Mouse (Mus musculus) ES-E14 (cell line): ENCODE measurements at regions not wholly inside any gene's neighbourhood (a gene's known extent, or its start where the extent isn't known, plus 50 kb on each side); places are given as distances from the start of the nearest gene placed in this dataset.

Experiments used
- DNase-seq: peaks from one replicate; pipeline ENCODE4 v3.0.0-alpha.2; 2013; ENCODE audit warnings: low read depth, low spot score
- H3K27ac ChIP-seq: 2 replicates; pipeline ENCODE4 v1.5.1; 2012; ENCODE audit warnings: low read depth, mild to moderate bottlenecking, low read length, moderate library complexity, mixed read lengths; ENCODE audit not compliant: poor library complexity, insufficient read depth, severe bottlenecking
- H3K36me3 ChIP-seq: 2 replicates; pipeline ENCODE4 v1.6.1; 2012; ENCODE audit warnings: mild to moderate bottlenecking, low read length, moderate library complexity, mixed read lengths; ENCODE audit not compliant: control insufficient read depth, poor library complexity, insufficient read depth, severe bottlenecking
- H3K4me1 ChIP-seq, 2 experiments: fragments of 150-350 bp in 1 of 2; sonication (generic) in 1 of 2; 2 replicates each; pipeline ENCODE4 v1.6.1; 2012; ENCODE audit warnings: low read length in 2 of 2, mild to moderate bottlenecking in 1 of 2, mixed read lengths in 1 of 2; ENCODE audit not compliant: control insufficient read depth in 2 of 2, insufficient read depth in 2 of 2, poor library complexity in 1 of 2
- H3K4me3 ChIP-seq, 2 experiments: fragments of 150-350 bp in 1 of 2; sonication (generic) in 1 of 2; 2 replicates each; pipeline ENCODE4 v1.5.1; 2012; ENCODE audit warnings: low read length in 2 of 2, low read depth in 1 of 2, mild to moderate bottlenecking in 1 of 2, mixed read lengths in 1 of 2; ENCODE audit not compliant: insufficient read depth in 1 of 2, poor library complexity in 1 of 2, severe bottlenecking in 1 of 2
- H3K9ac ChIP-seq: 2 replicates; pipeline ENCODE4 v1.6.1; 2012; ENCODE audit warnings: low read depth, mild to moderate bottlenecking, low read length, mixed read lengths; ENCODE audit not compliant: poor library complexity, insufficient read depth, severe bottlenecking
- H3K9me3 ChIP-seq: fragments of 150-350 bp; sonication (generic); 2 replicates; pipeline ENCODE4 v1.6.1; 2012; ENCODE audit warnings: low read depth, mild to moderate bottlenecking, low read length; ENCODE audit not compliant: control insufficient read depth, insufficient read depth
- CHD2 ChIP-seq: IDR thresholded peaks from 2 replicates; pipeline ENCODE4 v1.6.1; 2014; ENCODE audit warnings: mild to moderate bottlenecking, low read depth, low read length, inconsistent platforms
- HCFC1 ChIP-seq: IDR thresholded peaks from 2 replicates; pipeline ENCODE4 v1.6.1; 2012; ENCODE audit warnings: low read length, inconsistent platforms, borderline replicate concordance; ENCODE audit not compliant: insufficient read depth
- MAFK ChIP-seq: IDR thresholded peaks from 2 replicates; pipeline ENCODE4 v1.6.1; 2014; ENCODE audit warnings: mild to moderate bottlenecking, low read depth, low read length, inconsistent platforms; ENCODE audit not compliant: insufficient read depth
- ZC3H11A ChIP-seq: IDR thresholded peaks from 2 replicates; pipeline ENCODE4 v1.6.1; 2012; ENCODE audit warnings: low read depth, mild to moderate bottlenecking, inconsistent platforms, low read length, borderline replicate concordance
- ZNF384 ChIP-seq: IDR thresholded peaks from 2 replicates; pipeline ENCODE4 v1.6.1; 2012; ENCODE audit warnings: low read depth, low read length, inconsistent platforms
- in situ Hi-C, 2 experiments: fragments of 600-800 bp; cut with MboI; formaldehyde crosslinking; loops; one replicate each; pipeline ENCODE4 v1.15.1; 2025; ENCODE audit warnings: low sequenced_read_pairs in 2 of 2, inconsistent platforms in 1 of 2; ENCODE audit not compliant: unreplicated experiment in 2 of 2

GRCm38 (mm10) chr11:111252226-111252625 is 186.3 kb downstream of the Kcnj2 start:
- in situ Hi-C loops = no loop called here
- Histone ChIP-seq H3K9me3 (no peaks in the 10 kb centered on the region), H3K4me3 (no peak overlapping the region), H3K36me3 (no peaks in the 10 kb centered on the region), H3K27ac (no peak overlapping the region), H3K4me1 (no peaks in the 10 kb centered on the region), H3K9ac (no peak overlapping the region)
- DNase-seq = no peak
- no peak for TF ChIP-seq ZC3H11A
- TF ChIP-seq MAFK = no peak
- TF ChIP-seq HCFC1 = no peak
- no peak for TF ChIP-seq ZNF384
- no peak for TF ChIP-seq CHD2

- in situ Hi-C loops = no loop called here
These were observed 190.6 kb downstream of the Kcnj2 start for GRCm38 (mm10) chr11:111256596-111256995.

GRCm38 (mm10) chr11:111260691-111261383 is 194.9 kb downstream of the Kcnj2 start:
- no peak overlapping the region for H3K4me3 ChIP-seq
- no peak for TF ChIP-seq MAFK
- no peak for TF ChIP-seq ZC3H11A
- no peak for TF ChIP-seq HCFC1
- no peak for TF ChIP-seq CHD2
- no peak for TF ChIP-seq ZNF384
- no peaks in the 10 kb centered on the region for H3K4me1 ChIP-seq
- H3K27ac ChIP-seq = no peak overlapping the region
- no peaks in the 10 kb centered on the region for H3K9me3 ChIP-seq
- in situ Hi-C loops = no loop called here
- no peaks in the 10 kb centered on the region for H3K36me3 ChIP-seq
- no peak for DNase-seq
- H3K9ac ChIP-seq = no peak overlapping the region

More at GRCm38 (mm10) chr11:111256596-111256995, 190.6 kb downstream of the Kcnj2 start:
- H3K36me3 ChIP-seq = no peaks in the 10 kb centered on the region
- H3K9me3 ChIP-seq = no peaks in the 10 kb centered on the region
- no peak overlapping the region for H3K9ac ChIP-seq
- no peak for TF ChIP-seq HCFC1
- TF ChIP-seq CHD2 = no peak
- TF ChIP-seq MAFK = no peak
- TF ChIP-seq ZC3H11A = no peak
- H3K27ac ChIP-seq = no peak overlapping the region
- H3K4me1 ChIP-seq = no peaks in the 10 kb centered on the region
- no peak for DNase-seq
- H3K4me3 ChIP-seq = no peak overlapping the region

DNA sequence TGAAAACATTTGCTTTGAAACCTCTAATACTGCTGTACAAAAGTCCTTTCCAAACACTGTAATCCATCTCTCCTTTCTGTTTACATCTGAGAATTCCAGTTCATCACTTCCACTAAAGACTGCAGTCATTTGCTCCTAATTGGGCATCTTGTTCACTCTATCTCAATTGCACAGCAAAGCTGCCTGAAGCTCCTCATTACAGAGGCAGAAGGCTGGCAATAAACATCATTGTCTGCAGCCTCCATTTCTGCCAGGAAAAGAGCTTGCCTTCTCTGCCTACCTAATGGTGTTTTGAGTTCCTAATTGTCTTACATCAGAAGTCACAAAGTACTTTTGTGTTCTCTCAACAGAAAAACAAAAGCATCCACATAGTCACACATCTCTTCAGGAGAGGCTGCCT is 207.7 kb downstream of the Kcnj2 start:
- TF ChIP-seq CHD2 (no peak), ZC3H11A (no peak), MAFK (no peak), ZNF384 (no peak), HCFC1 (no peak)
- Histone ChIP-seq H3K4me3 (no peak overlapping the region), H3K9ac (no peak overlapping the region), H3K27ac (no peak overlapping the region), H3K9me3 (no peaks in the 10 kb centered on the region), H3K4me1 (no peaks in the 10 kb centered on the region), H3K36me3 (no peaks in the 10 kb centered on the region)
- DNase-seq = no peak
- in situ Hi-C loops = no loop called here

- DNase-seq = no peak
- TF ChIP-seq ZNF384 = no peak
- TF ChIP-seq MAFK = peak; percentile 49; the same call in 1 of the 2 replicates
- Histone ChIP-seq H3K9ac (no peak overlapping the region), H3K27ac (no peak overlapping the region), H3K36me3 (no peaks in the 10 kb centered on the region), H3K9me3 (no peaks in the 10 kb centered on the region), H3K4me1 (no peaks in the 10 kb centered on the region), H3K4me3 (no peak overlapping the region)
- in situ Hi-C loops = no loop called here
These were observed 214.8 kb downstream of the Kcnj2 start for GRCm38 (mm10) chr11:111280769-111281168.
